11 mouse cellular contexts compared by ENCODE assay signal in the genomic region with DNA sequence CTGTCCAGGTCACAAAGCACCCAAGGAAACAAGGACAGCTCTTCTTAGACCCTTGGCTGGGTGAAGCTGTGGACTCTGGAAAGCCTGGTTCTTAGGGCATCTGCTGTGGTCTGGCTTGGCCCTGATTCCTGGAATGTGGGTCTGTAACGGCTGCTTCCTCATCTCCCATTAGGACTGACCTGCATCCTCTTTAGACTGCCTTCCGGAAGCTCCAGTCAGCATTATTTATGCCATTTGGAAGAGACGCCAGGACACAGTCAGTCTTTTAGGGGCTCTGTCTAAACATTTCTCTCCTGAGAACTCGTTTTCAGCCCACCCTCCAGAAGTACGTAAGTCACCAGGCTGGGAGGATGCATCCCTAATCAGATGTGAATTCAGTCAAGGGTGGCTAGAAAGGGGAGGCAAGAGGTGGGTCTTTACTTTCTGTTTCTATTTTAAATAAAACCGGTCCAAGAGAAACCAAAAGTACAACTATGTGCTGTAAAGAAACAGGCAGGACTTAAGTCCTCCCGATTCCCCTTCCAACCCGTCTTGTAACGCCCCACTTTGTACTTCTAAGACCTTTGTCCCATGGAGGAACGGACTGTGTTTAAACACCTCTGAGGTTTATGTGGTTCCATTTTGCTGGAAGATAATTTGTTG. TPM values are rescaled to one million over a fixed set of nuclear protein-coding genes. Genes with fewer than 3 reads are reported as not detected.
DNase-seq lines count a peak whose midpoint lies in the region; ATAC-seq lines count a peak whose summit lies in the region.
"Had no signal": no experiment of that assay in that cellular context is flagged by ENCODE, and none has a peak within 500 bp of the region (broad histone marks: within the 10 kb centered on the region; RNA-seq: fewer than 3 reads in every experiment).

No protein-coding gene starts in this region.

- H3K4me2 ChIP-seq in heart, embryonic 11.5 days: no peak overlapping the region
- peak overlapping the region; percentile 38 for H3K4me2 ChIP-seq in kidney, embryonic 16.5 days (replicated peaks; ENCODE audit: low read depth, low read length)
- H3K4me2 ChIP-seq: midbrain, embryonic 13.5 days had no signal

- no peak overlapping the region for H3K9ac ChIP-seq in heart, embryonic 11.5 days (ENCODE audit: low read depth, low read length)
- peak overlapping the region; percentile 37; the same call in 1 of the 2 replicates for H3K9ac ChIP-seq in kidney, embryonic 16.5 days (replicated peaks; ENCODE audit: low read length)
- H3K9ac ChIP-seq: midbrain, embryonic 13.5 days had no signal

- peaks cover 1% of the 10 kb centered on the region for H3K36me3 ChIP-seq in heart, embryonic 11.5 days (ENCODE audit: control insufficient read depth, insufficient read depth, low read length)
- H3K36me3 ChIP-seq in kidney, embryonic 16.5 days (ENCODE audit: insufficient read depth, low read length): peaks cover 15% of the 10 kb centered on the region; the same call in 1 of the 2 replicates

- no peak overlapping the region for H3K4me3 ChIP-seq in heart, embryonic 11.5 days (ENCODE audit: low read depth, low read length)
- peak overlapping the region; percentile 8; the same call in 1 of the 2 replicates for H3K4me3 ChIP-seq in kidney, embryonic 16.5 days (ENCODE audit: low read length)
- H3K4me3 ChIP-seq: midbrain, embryonic 13.5 days had no signal

- 67% methylated on average over 10 of the region's 10 CpGs for WGBS in heart, embryonic 11.5 days (ENCODE audit: insufficient replicate concordance)
- 32% methylated on average over 10 of the region's 10 CpGs for WGBS in kidney, embryonic 16.5 days

- H3K4me1 ChIP-seq in heart, embryonic 11.5 days (ENCODE audit: control insufficient read depth, insufficient read depth, low read length): peaks cover 11% of the 10 kb centered on the region
- H3K4me1 ChIP-seq in kidney, embryonic 16.5 days (ENCODE audit: insufficient read depth, low read length): peaks cover 47% of the 10 kb centered on the region
- H3K4me1 ChIP-seq: midbrain, embryonic 13.5 days had no signal

- no peak for ATAC-seq in heart, embryonic 11.5 days (replicated peaks; ENCODE audit: insufficient number of reproducible peaks, low FRiP score, low TSS enrichment)
- ATAC-seq in kidney, embryonic 16.5 days (ENCODE audit: low FRiP score, low TSS enrichment): peak; percentile 37; the same call in 1 of the 2 replicates
- ATAC-seq in megakaryocyte, adult 5-6 weeks (ENCODE audit: poor library complexity, severe bottlenecking): peak; percentile 22; the same call in 1 of the 2 replicates
- ATAC-seq: midbrain, embryonic 13.5 days had no signal

- no peak overlapping the region for H3K27ac ChIP-seq in heart, embryonic 11.5 days (ENCODE audit: low read depth, low read length)
- H3K27ac ChIP-seq in kidney, embryonic 16.5 days (ENCODE audit: low read length): peak overlapping the region; percentile 93
- H3K27ac ChIP-seq: midbrain, embryonic 13.5 days had no signal

- no peaks in the 10 kb centered on the region for H3K9me3 ChIP-seq in heart, embryonic 11.5 days (replicated peaks; ENCODE audit: control insufficient read depth, low read length)
- no peaks in the 10 kb centered on the region for H3K9me3 ChIP-seq in kidney, embryonic 16.5 days (ENCODE audit: low read length)
- H3K9me3 ChIP-seq: midbrain, embryonic 13.5 days had no signal

- no peaks in the 10 kb centered on the region for H3K27me3 ChIP-seq in heart, embryonic 11.5 days (ENCODE audit: control insufficient read depth, insufficient read depth, low read length)
- no peaks in the 10 kb centered on the region for H3K27me3 ChIP-seq in kidney, embryonic 16.5 days (ENCODE audit: insufficient read depth, low read length)
- H3K27me3 ChIP-seq: midbrain, embryonic 13.5 days had no signal

- peak; percentile 40 for DNase-seq in heart, adult 8-10 months (ENCODE audit: low spot score)
- DNase-seq in NIH3T3 (ENCODE audit: low read depth): peak; percentile 73
- no peak for DNase-seq in layer of hippocampus, postnatal 14 days (ENCODE audit: low spot score in 2 of 2)
- no peak for DNase-seq in cerebellum, postnatal 25 days
- no peak for DNase-seq in embryo, embryonic 10 days (ENCODE audit: low spot score)
- DNase-seq: cerebellum, adult 9-11 months had no signal

RNA-seq across cellular contexts. Expression of gene Gsto2, which starts 25.3 kb away (rescaled TPM):
- 1 to 10 TPM; 2.3 to 3.5 (median 2.5) TPM for total RNA-seq in heart, adult 8-10 months (2022)
- polyA plus RNA-seq in heart, embryonic 11.5 days (2014; fragmentation: Nextera tagmentation; extraction: Ambion mirVana): 0.82 and 1.3 TPM in 2 replicates
- polyA plus RNA-seq in kidney, embryonic 16.5 days (2015; fragmentation: Nextera tagmentation; extraction: Ambion mirVana): 1.1 and 1.4 TPM in 2 replicates
- total RNA-seq in megakaryocyte, adult 5-6 weeks (2015): not detected in 2 replicates
- not detected in 2 replicates for total RNA-seq in megakaryocyte, adult 5-6 weeks (2017)
- 1 to 10 TPM; 1.8 to 3.0 TPM for total RNA-seq in layer of hippocampus, postnatal 14 days (2021)

RNA-seq across cellular contexts. Expression of gene Cfap43, which starts 28.5 kb away (rescaled TPM):
- total RNA-seq in heart, adult 8-10 months (2022): under 1 TPM in 3 of 4 experiments, not detected in 1; 0.08 to 0.23 (median 0.22) TPM
- polyA plus RNA-seq in heart, embryonic 11.5 days (2014; fragmentation: Nextera tagmentation; extraction: Ambion mirVana): 0.08 TPM in 1 of 2 replicates, not detected in the other
- 0.04 and 0.05 TPM in 2 replicates for polyA plus RNA-seq in kidney, embryonic 16.5 days (2015; fragmentation: Nextera tagmentation; extraction: Ambion mirVana)
- 0.18 and 0.32 TPM in 2 replicates for total RNA-seq in megakaryocyte, adult 5-6 weeks (2015)
- not detected in 2 replicates for total RNA-seq in megakaryocyte, adult 5-6 weeks (2017)
- 1 to 10 TPM; 1.5 to 4.8 TPM for total RNA-seq in layer of hippocampus, postnatal 14 days (2021)

RNA-seq across cellular contexts. Expression of gene Itprip, which starts 28.5 kb away (rescaled TPM):
- total RNA-seq in heart, adult 8-10 months (2022): 10 to 100 TPM in 2 of 4 experiments, 1 to 10 TPM in 2; 8.1 to 15.4 (median 11.5) TPM
- polyA plus RNA-seq in heart, embryonic 11.5 days (2014; fragmentation: Nextera tagmentation; extraction: Ambion mirVana): 13.2 and 16.9 TPM in 2 replicates
- 20.5 and 21.0 TPM in 2 replicates for polyA plus RNA-seq in kidney, embryonic 16.5 days (2015; fragmentation: Nextera tagmentation; extraction: Ambion mirVana)
- total RNA-seq in megakaryocyte, adult 5-6 weeks (2015): 14.8 and 18.9 TPM in 2 replicates
- 28.4 and 28.9 TPM in 2 replicates for total RNA-seq in megakaryocyte, adult 5-6 weeks (2017)
- 1 to 10 TPM; 1.7 to 1.9 TPM for total RNA-seq in layer of hippocampus, postnatal 14 days (2021)

RNA-seq across cellular contexts. Expression of gene Gsto1, which starts 35.8 kb away (rescaled TPM):
- 100 to 1,000 TPM; 186 to 266 (median 222) TPM for total RNA-seq in heart, adult 8-10 months (2022)
- 82.6 and 84.0 TPM in 2 replicates for polyA plus RNA-seq in heart, embryonic 11.5 days (2014; fragmentation: Nextera tagmentation; extraction: Ambion mirVana)
- polyA plus RNA-seq in kidney, embryonic 16.5 days (2015; fragmentation: Nextera tagmentation; extraction: Ambion mirVana): 130 and 134 TPM in 2 replicates
- total RNA-seq in megakaryocyte, adult 5-6 weeks (2015): 159 and 168 TPM in 2 replicates
- 75.9 and 92.0 TPM in 2 replicates for total RNA-seq in megakaryocyte, adult 5-6 weeks (2017)
- total RNA-seq in layer of hippocampus, postnatal 14 days (2021): 10 to 100 TPM; 74.0 to 77.7 TPM

RNA-seq across cellular contexts. Expression of gene Cfap58, which starts 46.9 kb away (rescaled TPM):
- total RNA-seq in heart, adult 8-10 months (2022): 1 to 10 TPM; 1.2 to 2.9 (median 1.9) TPM
- polyA plus RNA-seq in heart, embryonic 11.5 days (2014; fragmentation: Nextera tagmentation; extraction: Ambion mirVana): 0.16 and 0.18 TPM in 2 replicates
- 0.06 TPM in 2 replicates for polyA plus RNA-seq in kidney, embryonic 16.5 days (2015; fragmentation: Nextera tagmentation; extraction: Ambion mirVana)
- not detected in 2 replicates for total RNA-seq in megakaryocyte, adult 5-6 weeks (2015)
- total RNA-seq in megakaryocyte, adult 5-6 weeks (2017): not detected in 2 replicates
- total RNA-seq in layer of hippocampus, postnatal 14 days (2021): under 1 TPM; 0.29 to 0.55 TPM
- total RNA-seq: ES-E14 had no signal

Comparison
In these comparisons a context has a peak if more than half of its experiments do, and no peak if none do; other contexts are left out.
1. DNase-seq: peak in heart, adult 8-10 months (single experiment) and NIH3T3 (single experiment); none in layer of hippocampus, postnatal 14 days (0 of 2), cerebellum, postnatal 25 days (0 of 2) and embryo, embryonic 10 days (single experiment).